Mouse (Mus musculus): ENCODE measurements at regions not wholly inside any gene's neighbourhood (a gene's known extent, or its start where the extent isn't known, plus 50 kb on each side); places are given as distances from the start of the nearest gene placed in this dataset.
A peak's percentile ranks its signal among the peaks of the same experiment; 100 is the strongest.

DNA sequence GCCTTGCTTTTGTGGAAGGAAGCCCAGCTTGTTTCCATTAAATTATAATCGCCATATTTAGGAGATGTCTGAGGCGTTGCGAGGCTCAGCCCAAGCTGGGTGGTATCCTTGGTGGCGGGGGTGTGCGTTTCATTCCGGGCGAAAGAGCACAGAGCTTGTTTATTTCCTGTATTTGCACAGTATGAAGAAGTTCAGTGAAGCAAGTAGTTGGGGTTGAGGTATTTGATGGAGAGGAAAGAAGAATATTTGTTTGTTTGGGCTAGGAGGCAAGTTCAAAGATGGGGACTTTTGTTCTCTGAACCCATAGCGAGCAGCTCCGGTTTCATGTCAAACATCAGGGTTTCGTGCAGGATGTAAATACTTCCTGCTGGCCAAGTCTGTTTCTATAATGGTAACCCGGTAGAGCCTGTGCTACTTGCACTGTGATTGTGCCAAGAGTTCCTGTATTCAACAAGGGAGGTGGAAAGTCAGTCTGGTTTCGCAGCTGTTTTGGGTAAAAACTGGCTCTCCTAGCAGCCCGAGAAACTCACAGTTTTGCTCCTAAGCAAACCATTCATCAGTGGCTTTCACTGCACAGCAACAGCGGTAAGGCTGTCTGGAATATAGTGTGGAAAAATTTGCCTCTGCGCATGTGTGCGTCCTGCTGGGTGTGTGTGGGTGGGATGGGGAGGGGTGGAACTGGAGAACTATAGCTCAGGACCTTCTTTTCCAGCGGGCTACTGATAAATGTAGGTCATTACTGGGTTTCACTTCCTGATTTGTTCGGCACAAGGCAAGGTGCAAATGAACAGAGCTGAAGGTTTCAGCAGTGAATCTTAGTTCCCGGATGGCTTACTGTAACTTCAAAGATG, 306.7 kb upstream of the Nrip1 start:
- 3% methylated on average over 19 of the region's 19 CpGs for WGBS
- no peak for TF ChIP-seq CTCF (IDR thresholded peaks at IDR 0.05; ENCODE audit: extremely low read depth, insufficient read depth, insufficient read length, insufficient replicate concordance)
- Histone ChIP-seq H3K27ac (ENCODE audit: insufficient read depth, low read length) (peak overlapping the region; percentile 89), H3K27me3 (ENCODE audit: control insufficient read depth, insufficient read depth, low read length) (no peaks in the 10 kb centered on the region), H3K4me1 (ENCODE audit: control insufficient read depth, insufficient read depth, insufficient read length) (peaks cover 7% of the 10 kb centered on the region), H3K4me3 (ENCODE audit: extremely low read depth, insufficient read depth, insufficient read length) (peak overlapping the region; percentile 48), H3K36me3 (ENCODE audit: control insufficient read depth, insufficient read depth, low read length) (no peaks in the 10 kb centered on the region)
- peak; percentile 34 to 57 for DNase-seq (ENCODE audit: low read depth in 1 of 2, low spot score in 2 of 2)

DNA sequence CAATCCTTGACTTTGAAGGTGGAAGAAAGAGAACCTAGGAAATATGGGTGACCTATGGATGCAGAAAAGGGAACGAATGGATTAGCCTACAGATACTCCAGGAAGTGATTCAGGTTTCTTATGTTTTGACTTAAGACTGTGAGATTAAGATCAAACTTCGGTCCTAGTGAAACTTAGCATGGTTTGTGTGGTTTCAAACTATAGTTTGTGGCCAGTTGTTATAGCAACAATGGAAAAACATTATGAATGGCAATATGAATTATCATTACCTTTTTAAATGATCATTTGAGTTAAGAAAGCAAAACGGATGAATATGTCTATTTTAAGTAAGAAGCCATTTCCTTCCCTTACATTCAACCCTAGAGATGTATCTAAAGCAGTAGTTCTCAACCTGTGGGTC, 305.3 kb upstream of the Nrip1 start:
- 11% methylated on average over 3 of the region's 3 CpGs for WGBS
- Histone ChIP-seq H3K27ac (ENCODE audit: insufficient read depth, low read length) (no peak overlapping the region), H3K4me1 (ENCODE audit: control insufficient read depth, insufficient read depth, insufficient read length) (peaks cover 7% of the 10 kb centered on the region), H3K27me3 (ENCODE audit: control insufficient read depth, insufficient read depth, low read length) (no peaks in the 10 kb centered on the region), H3K36me3 (ENCODE audit: control insufficient read depth, insufficient read depth, low read length) (no peaks in the 10 kb centered on the region), H3K4me3 (ENCODE audit: extremely low read depth, insufficient read depth, insufficient read length) (no peak overlapping the region)
- DNase-seq (ENCODE audit: low read depth in 1 of 2, low spot score in 2 of 2): peak in 1 of 2 experiments; percentile 19
- TF ChIP-seq CTCF (IDR thresholded peaks at IDR 0.05; ENCODE audit: extremely low read depth, insufficient read depth, insufficient read length, insufficient replicate concordance): no peak
- TF ChIP-seq POLR2A (IDR thresholded peaks at IDR 0.05; ENCODE audit: low read depth, low read length): no peak

DNA sequence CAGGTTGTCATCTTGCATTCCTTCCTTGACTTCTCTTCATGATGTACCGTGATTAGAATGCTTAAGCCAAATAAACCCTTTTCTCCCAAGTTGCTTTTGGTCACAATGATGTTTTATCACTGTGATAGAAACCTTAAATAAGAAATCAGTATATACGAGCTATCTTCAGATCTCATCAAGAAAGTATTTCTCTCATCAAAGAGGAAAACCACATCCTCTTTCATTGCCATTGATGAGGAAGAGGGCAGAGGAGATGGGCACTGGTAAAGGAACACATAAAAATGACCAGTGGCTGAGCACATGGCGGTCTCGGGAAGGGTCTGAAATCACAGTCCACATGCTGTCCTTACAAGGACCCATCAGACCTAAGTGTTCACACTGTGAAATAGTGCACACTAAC, 296.2 kb upstream of the Nrip1 start:
- peaks cover 3% of the 10 kb centered on the region; the same call in 1 of the 2 replicates for H3K4me1 ChIP-seq (ENCODE audit: control insufficient read depth, insufficient read depth, insufficient read length)
- H3K27me3 ChIP-seq (ENCODE audit: control insufficient read depth, insufficient read depth, low read length): no peaks in the 10 kb centered on the region
- DNase-seq (ENCODE audit: low read depth in 1 of 2, low spot score in 2 of 2): no peak
- no peak overlapping the region for H3K4me3 ChIP-seq (ENCODE audit: extremely low read depth, insufficient read depth, insufficient read length)
- no peaks in the 10 kb centered on the region for H3K36me3 ChIP-seq (ENCODE audit: control insufficient read depth, insufficient read depth, low read length)
- 78% methylated on average over 4 of the region's 4 CpGs for WGBS
- no peak overlapping the region for H3K27ac ChIP-seq (ENCODE audit: insufficient read depth, low read length)
- TF ChIP-seq POLR2A (IDR thresholded peaks at IDR 0.05; ENCODE audit: low read depth, low read length) (no peak), CTCF (IDR thresholded peaks at IDR 0.05; ENCODE audit: extremely low read depth, insufficient read depth, insufficient read length, insufficient replicate concordance) (no peak)

DNA sequence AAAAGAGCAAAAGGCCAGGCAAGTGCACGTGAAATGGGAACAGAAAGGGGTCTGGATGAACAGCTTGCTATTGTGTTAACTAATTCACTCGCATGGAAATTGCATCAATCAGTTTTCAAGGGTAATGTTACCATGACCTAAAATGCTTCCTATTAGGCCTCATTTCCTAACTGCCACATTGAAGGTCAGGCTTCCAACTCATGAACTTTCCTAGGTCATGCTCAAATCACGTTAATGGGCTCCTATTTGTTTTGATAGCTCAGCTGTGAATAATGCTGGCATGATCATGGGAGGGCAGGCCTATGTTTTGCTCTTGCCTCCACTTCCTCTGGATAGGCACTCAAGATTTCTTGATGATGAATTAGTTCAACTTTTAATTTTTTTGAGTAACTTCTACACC, 293.4 kb upstream of the Nrip1 start:
- Histone ChIP-seq H3K4me3 (ENCODE audit: extremely low read depth, insufficient read depth, insufficient read length) (no peak overlapping the region), H3K4me1 (ENCODE audit: control insufficient read depth, insufficient read depth, insufficient read length) (peaks cover 3% of the 10 kb centered on the region; the same call in 1 of the 2 replicates), H3K27me3 (ENCODE audit: control insufficient read depth, insufficient read depth, low read length) (no peaks in the 10 kb centered on the region), H3K36me3 (ENCODE audit: control insufficient read depth, insufficient read depth, low read length) (no peaks in the 10 kb centered on the region), H3K27ac (ENCODE audit: insufficient read depth, low read length) (no peak overlapping the region)
- DNase-seq (ENCODE audit: low read depth in 1 of 2, low spot score in 2 of 2): no peak
- WGBS: 88% methylated on average over 3 of the region's 3 CpGs
- no peak for TF ChIP-seq POLR2A (IDR thresholded peaks at IDR 0.05; ENCODE audit: low read depth, low read length)
- no peak for TF ChIP-seq CTCF (IDR thresholded peaks at IDR 0.05; ENCODE audit: extremely low read depth, insufficient read depth, insufficient read length, insufficient replicate concordance)

DNA sequence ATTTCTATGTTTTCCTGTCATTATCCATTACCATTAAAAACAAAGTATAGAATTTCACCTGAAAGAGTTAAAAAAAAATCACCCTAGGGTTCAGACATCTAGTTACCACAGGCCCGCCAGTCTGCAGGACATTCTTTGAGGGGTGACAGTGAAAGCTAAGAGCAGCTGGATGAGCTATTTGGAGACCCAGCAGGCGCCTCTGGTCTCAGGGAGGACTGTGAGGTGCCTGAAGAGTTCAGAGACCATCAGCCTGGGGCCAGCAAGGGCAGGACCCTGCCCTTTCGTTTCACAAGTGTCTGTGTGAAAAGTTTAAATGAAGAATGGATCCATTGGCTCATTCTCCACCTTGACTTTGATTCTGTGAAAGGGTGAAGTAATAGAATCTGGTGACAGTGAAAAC, 281.5 kb upstream of the Nrip1 start:
- H3K4me1 ChIP-seq (ENCODE audit: control insufficient read depth, insufficient read depth, insufficient read length): no peaks in the 10 kb centered on the region
- 74% methylated on average over 3 of the region's 3 CpGs for WGBS
- H3K27me3 ChIP-seq (ENCODE audit: control insufficient read depth, insufficient read depth, low read length): no peaks in the 10 kb centered on the region
- TF ChIP-seq POLR2A (IDR thresholded peaks at IDR 0.05; ENCODE audit: low read depth, low read length) (no peak), CTCF (IDR thresholded peaks at IDR 0.05; ENCODE audit: extremely low read depth, insufficient read depth, insufficient read length, insufficient replicate concordance) (no peak)
- H3K27ac ChIP-seq (ENCODE audit: insufficient read depth, low read length): no peak overlapping the region
- no peak overlapping the region for H3K4me3 ChIP-seq (ENCODE audit: extremely low read depth, insufficient read depth, insufficient read length)
- no peaks in the 10 kb centered on the region for H3K36me3 ChIP-seq (ENCODE audit: control insufficient read depth, insufficient read depth, low read length)
- no peak for DNase-seq (ENCODE audit: low read depth in 1 of 2, low spot score in 2 of 2)

DNA sequence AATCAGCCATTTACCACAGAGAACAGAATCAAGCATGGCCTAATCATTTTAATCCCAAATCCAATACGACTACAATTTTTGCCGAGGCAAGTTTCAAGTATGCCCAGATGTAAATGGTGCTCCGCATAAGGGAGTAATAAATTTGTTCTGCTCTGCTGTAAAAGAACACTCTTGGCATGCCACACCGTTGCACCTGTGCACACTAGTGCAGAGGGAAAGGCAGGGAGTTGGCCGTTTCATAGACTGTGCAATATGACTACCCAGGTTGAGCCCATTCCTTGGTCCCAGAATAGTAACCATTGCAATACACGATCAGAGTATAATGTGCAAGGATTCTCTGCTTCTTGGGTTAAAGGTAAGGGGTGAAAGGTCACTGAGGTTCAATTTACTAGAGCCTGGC, 270.7 kb upstream of the Nrip1 start:
- TF ChIP-seq CTCF (IDR thresholded peaks at IDR 0.05; ENCODE audit: extremely low read depth, insufficient read depth, insufficient read length, insufficient replicate concordance) (no peak), POLR2A (IDR thresholded peaks at IDR 0.05; ENCODE audit: low read depth, low read length) (no peak)
- DNase-seq (ENCODE audit: low read depth in 1 of 2, low spot score in 2 of 2): no peak
- no peaks in the 10 kb centered on the region for H3K36me3 ChIP-seq (ENCODE audit: control insufficient read depth, insufficient read depth, low read length)
- no peaks in the 10 kb centered on the region for H3K4me1 ChIP-seq (ENCODE audit: control insufficient read depth, insufficient read depth, insufficient read length)
- 97% methylated on average over 6 of the region's 6 CpGs for WGBS
- H3K4me3 ChIP-seq (ENCODE audit: extremely low read depth, insufficient read depth, insufficient read length): no peak overlapping the region
- no peaks in the 10 kb centered on the region for H3K27me3 ChIP-seq (ENCODE audit: control insufficient read depth, insufficient read depth, low read length)
- H3K27ac ChIP-seq (ENCODE audit: insufficient read depth, low read length): no peak overlapping the region

DNA sequence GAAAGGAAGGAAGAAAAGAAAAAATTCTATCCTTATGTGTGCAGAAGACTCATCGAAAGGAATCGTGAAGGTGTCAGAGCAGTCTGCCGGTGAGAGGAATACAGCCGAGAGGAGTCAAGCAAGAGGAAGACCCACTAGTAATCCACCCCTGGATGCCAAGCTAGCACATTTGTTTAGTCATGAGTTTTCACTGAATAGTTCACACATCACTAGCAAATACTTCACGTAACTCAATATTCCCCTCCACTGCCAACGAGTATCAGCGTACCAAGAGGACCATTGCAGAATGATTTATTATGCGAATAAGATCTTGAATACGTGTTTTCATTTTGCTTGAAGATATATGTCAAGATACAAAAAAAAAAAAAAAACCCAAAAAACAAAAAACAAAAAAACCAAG, 270.2 kb upstream of the Nrip1 start:
- no peak for TF ChIP-seq CTCF (IDR thresholded peaks at IDR 0.05; ENCODE audit: extremely low read depth, insufficient read depth, insufficient read length, insufficient replicate concordance)
- Histone ChIP-seq H3K36me3 (ENCODE audit: control insufficient read depth, insufficient read depth, low read length) (no peaks in the 10 kb centered on the region), H3K4me3 (ENCODE audit: extremely low read depth, insufficient read depth, insufficient read length) (no peak overlapping the region), H3K27me3 (ENCODE audit: control insufficient read depth, insufficient read depth, low read length) (no peaks in the 10 kb centered on the region), H3K27ac (ENCODE audit: insufficient read depth, low read length) (no peak overlapping the region), H3K4me1 (ENCODE audit: control insufficient read depth, insufficient read depth, insufficient read length) (no peaks in the 10 kb centered on the region)
- DNase-seq (ENCODE audit: low read depth in 1 of 2, low spot score in 2 of 2): no peak
- WGBS: 96% methylated on average over 9 of the region's 9 CpGs
